Mouse (Mus musculus) thymus, adult 2 months (tissue): ENCODE data around the gene Zdhhc13.

ENCODE experiments used
- CTCF ChIP-seq: fragments of 200-500 bp; IDR thresholded peaks from 2 replicates; pipeline ENCODE4 v1.5.1; 2012; ENCODE audit warnings: mild to moderate bottlenecking, control low read depth, low read length, moderate library complexity, borderline replicate concordance; ENCODE audit not compliant: control insufficient read depth, poor library complexity, insufficient read depth; ENCODE audit errors: extremely low read depth
- POLR2A ChIP-seq: fragments of 200-500 bp; IDR thresholded peaks from 2 replicates; pipeline ENCODE4 v1.6.1; 2012; ENCODE audit warnings: mild to moderate bottlenecking, low read length, control low read depth, moderate library complexity; ENCODE audit not compliant: control insufficient read depth, poor library complexity, insufficient read depth; ENCODE audit errors: extremely low read depth

DNA sequence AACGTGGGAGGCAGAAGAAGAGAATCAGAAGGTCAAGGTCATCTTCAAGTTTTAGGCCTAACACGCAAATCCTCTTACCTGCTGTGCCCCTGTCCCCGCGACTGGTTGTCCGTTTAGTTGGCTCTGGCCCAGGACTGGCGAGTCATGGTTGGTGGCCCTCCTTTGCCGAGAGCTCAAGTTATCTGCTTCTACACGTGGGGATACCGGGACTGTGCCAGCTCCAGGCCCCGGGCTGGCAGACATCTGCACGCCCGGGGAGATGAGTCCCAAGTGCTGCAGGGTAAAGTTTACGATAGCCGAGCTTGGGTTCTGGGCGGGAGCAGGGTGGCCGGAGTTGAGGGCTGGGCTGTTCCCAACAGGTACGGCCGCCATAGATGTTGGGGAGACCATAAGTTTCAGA lies 78.8 kb downstream of the Zdhhc13 start:
- TF ChIP-seq CTCF (no peak), POLR2A (no peak)
